Mouse (Mus musculus) Patski (cell line): ENCODE measurements around the gene Ifnk. TPM values are rescaled to one million over a fixed set of nuclear protein-coding genes. Genes with fewer than 3 reads are reported as not detected.

Experiments
- ATAC-seq: fragments of 100-300 bp; one replicate; pipeline ENCODE4 v1.8.0; 2021
- CTCF ChIA-PET: fragments of 350-600 bp; sonication (Branson Sonifier 250); formaldehyde crosslinking; loops from one replicate; lab custom pipeline; 2022; ENCODE audit warnings: inconsistent platforms; lab: Charles Lee
- POLR2A ChIA-PET: fragments of 350-600 bp; sonication (Branson Sonifier 250); formaldehyde crosslinking; loops from one replicate; lab custom pipeline; 2022; ENCODE audit warnings: antibody characterized with exemption, inconsistent platforms; lab: Charles Lee
- DNase-seq: peaks from one replicate; pipeline ENCODE4 v3.0.0-alpha.2; 2011; ENCODE audit warnings: low read depth, low spot score
- H3K27me3 ChIP-seq: fragments of 371-371 bp; one replicate; pipeline ENCODE4 v1.5.1; 2021
- CTCF ChIP-seq: fragments of 100-300 bp; IDR thresholded peaks from one replicate; pipeline ENCODE4 v1.5.1; 2021
- in situ Hi-C: fragments of 300-500 bp; cut with MboI; formaldehyde crosslinking; loops from 3 replicates; pipeline ENCODE4 v1.11.1; 2018; ENCODE audit warnings: low pct_unique_long_range_greater_than_20kb, mixed read lengths
- polyA plus RNA-seq: library from polyadenylated mRNA; unstranded; gene quantifications from one replicate; pipeline ENCODE4 v1.2.3, GENCODE M21; 2021

Ifnk gene
- polyA plus RNA-seq, 1 experiment from 2014 or later = not detected

DNA sequence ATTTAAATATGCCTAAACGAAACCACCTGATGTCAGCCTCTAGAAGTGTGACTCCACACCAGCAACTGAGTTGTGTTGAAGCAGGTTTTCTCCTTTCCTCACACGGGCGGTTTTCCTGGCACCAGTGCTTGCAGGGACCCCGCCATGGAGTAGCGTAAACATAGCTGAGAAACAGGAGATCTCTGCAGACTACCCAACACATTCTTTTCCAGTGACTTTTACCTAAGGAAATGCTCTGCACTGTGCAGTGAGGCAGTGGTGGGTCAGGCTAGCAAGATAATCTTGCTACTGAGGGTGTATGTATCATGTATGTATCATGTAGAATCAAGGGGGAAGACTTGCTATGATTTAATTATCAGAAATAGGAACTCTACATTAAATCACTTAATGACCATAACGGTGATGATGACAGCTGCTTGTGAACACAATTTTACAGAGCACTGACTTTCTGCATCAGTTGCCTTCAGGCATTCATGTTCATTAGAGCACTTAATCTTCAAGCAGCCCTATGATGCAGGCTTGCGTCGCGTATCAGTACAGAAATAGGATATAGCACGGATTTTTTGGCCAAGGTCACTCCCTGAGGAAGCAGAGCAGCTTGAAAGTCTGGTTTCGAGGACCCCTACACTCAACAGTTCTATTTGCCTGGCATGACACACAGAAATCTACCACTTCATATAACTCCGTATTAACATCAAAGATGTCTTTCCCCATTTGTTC lies 26.2 kb downstream of the Ifnk start:
- TF ChIP-seq CTCF = no peak
- ATAC-seq = no peak
- in situ Hi-C loops = no loop called here
- POLR2A ChIA-PET = interaction anchor here (0.6 to 1.1 kb wide), 3 partner anchors 9 to 13 kb away, joined by 3 read pairs; no protein-coding TSS in a partner anchor
- H3K27me3 ChIP-seq = no peaks in the 10 kb centered on the region
- CTCF ChIA-PET = no interaction called here
- DNase-seq = no peak

DNA sequence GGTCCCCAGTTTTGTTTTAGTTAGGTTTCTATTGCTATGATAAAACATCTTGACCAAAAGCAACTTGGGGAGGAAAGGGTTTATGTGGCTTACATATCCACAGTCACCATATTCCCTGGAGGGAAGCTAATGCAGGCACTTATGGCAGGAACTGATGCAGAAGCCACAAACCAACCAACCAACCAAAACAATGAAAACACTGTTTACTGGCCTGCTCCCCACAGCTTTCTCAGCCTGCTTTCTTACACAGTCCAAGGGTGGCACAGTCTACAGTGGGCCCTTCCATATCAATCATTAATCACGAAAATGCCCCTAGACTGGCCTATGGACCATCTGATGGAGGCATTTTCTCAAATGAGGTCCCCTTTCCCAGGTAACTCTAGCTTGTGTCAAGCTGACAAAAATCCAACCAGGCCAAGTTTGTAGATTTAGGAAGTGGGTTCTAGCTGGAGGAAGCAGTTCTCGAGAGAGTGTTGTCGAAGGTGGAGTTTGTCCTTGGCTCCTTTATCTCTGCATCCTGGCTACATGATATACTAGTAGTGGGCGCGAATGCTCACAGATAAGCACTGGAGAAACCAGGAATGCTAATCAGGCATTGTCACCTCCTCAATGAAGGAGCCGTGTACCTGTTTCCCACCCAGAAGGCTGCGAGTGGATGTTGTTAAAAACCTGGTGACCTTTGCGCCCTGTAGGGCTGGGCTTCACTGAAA lies 35.9 kb downstream of the Ifnk start:
- peak; percentile 76 for ATAC-seq
- ChIA-PET POLR2A (interaction anchor here (0.5 to 1.3 kb wide), 6 partner anchors 9 to 228 kb away, joined by 3 to 5 read pairs (median 3); no protein-coding TSS in a partner anchor), CTCF (interaction anchor here (0.7 to 1.7 kb wide), 10 partner anchors 10 to 230 kb away, joined by 3 to 6 read pairs (median 3); partner anchors contain the start of gene Mob3b)
- TF ChIP-seq CTCF = no peak
- no peaks in the 10 kb centered on the region for H3K27me3 ChIP-seq
- in situ Hi-C loops = no loop called here
- DNase-seq = peak; percentile 51

DNA sequence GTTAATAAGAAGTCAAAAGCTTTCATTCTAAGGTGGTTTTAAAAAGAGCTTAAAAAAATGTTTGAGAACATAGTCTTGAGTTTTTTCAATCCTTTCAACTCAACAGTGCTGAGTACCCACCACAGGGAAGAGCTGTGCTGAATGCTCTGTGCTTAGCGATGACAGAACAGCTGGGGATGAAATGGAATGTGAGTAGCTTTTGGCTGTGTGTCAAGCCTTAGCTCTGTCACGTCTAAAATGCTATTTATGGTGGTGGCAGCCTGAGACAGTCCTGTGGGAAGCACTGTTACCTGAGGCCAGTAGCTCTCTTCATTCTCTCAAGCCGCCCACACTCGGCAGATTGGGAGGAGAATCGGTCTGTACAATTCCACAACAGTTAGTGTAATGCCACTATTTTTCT lies 37.9 kb downstream of the Ifnk start:
- CTCF ChIA-PET = interaction anchor here (1.1 to 1.6 kb wide), 3 partner anchors 28 to 229 kb away, joined by 3 to 8 read pairs (median 6); no protein-coding TSS in a partner anchor
- in situ Hi-C loops = loop anchor here (5.0 kb wide), 1 partner anchor 232 kb away; no protein-coding TSS in a partner anchor
- no peak for TF ChIP-seq CTCF
- ATAC-seq (no peak), DNase-seq (no peak)
- POLR2A ChIA-PET = no interaction called here
- no peaks in the 10 kb centered on the region for H3K27me3 ChIP-seq

DNA sequence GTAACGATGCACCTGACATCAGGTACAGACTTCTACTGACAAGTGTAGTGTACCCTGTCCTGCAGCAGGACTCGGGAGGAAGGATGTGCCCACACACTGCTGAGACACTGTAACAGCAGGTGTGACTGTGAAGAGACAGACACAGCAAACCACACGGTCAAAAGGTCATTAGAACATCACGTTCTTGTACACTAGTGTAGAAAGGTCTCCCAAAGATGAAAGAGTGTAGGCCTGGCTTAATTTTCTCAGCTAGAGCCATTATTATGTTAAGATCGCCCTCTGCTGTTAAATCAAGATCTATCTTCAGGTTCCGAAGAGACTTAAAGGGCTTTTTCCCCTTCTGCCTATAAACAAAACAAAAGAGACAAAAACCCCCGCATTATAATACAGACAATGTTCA lies 40.9 kb downstream of the Ifnk start:
- ChIA-PET CTCF (no interaction called here), POLR2A (no interaction called here)
- DNase-seq (no peak), ATAC-seq (no peak)
- in situ Hi-C loops = loop anchor here (5.0 kb wide), 1 partner anchor 235 kb away; no protein-coding TSS in a partner anchor
- H3K27me3 ChIP-seq = no peaks in the 10 kb centered on the region
- TF ChIP-seq CTCF = peak; percentile 43

DNA sequence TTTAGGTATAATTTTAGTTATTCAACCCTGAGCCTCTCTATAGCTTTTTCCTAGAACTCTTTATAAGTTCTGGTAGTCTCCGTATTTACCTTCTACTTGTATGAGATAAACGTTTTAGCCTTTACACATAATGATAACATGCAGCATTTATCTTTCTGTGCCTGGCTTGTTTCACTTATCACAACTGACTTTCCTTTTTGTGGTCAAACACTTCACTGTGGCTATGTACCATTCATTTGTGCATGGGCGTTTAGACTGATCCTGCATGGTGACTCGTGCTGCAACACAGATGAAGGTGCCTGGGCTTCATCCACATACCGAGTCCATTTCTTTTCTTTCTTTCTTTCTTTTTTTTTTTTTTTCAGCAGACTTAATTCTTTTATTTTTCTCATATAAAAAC lies 49.8 kb downstream of the Ifnk start:
- in situ Hi-C loops = no loop called here

More for the DNA sequence above, 49.8 kb downstream of the Ifnk start:
- ChIA-PET CTCF (no interaction called here), POLR2A (no interaction called here)
- DNase-seq (no peak), ATAC-seq (no peak)
- no peak for TF ChIP-seq CTCF
- H3K27me3 ChIP-seq = no peaks in the 10 kb centered on the region

Other genes starting within 250 kb of the Ifnk start
- gene Mob3b, start 5.4 kb downstream of the Ifnk start, polyA plus RNA-seq = 9.8 TPM
- gene C9orf72, start 74.1 kb downstream of the Ifnk start, polyA plus RNA-seq = 10.0 TPM